Mouse (Mus musculus): ENCODE measurements around the gene Snx12. TPM values are rescaled to one million over a fixed set of nuclear protein-coding genes. Genes with fewer than 3 reads are reported as not detected.

The Snx12 gene
- 12.8 and 18.6 TPM in 2 replicates for polyA plus RNA-seq (2012; rRNA removed; ENCODE audit: low replicate concordance)

GRCm38 (mm10) chrX:101221834-101222795, at the start of gene Snx12:
TSS of gene Snx12 (minus strand) at chrX:101222563.

DNA sequence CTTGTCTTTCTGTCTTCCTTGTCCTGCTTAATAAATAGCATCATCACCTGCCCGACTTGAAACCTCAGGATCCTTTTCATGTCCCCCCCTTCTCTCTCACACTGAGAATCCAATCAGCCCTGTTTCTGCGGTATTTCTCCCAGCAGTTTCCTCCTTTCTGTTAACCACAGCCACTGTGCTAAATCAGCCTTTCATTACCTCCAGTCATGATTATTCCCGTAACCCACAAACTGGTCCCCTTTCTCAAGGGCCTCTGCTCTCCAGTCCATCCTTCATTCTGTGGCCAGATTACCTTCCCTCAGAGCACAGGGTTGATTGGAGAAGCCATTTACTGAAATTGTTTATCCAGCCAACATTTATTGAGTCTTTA, 46.4 kb upstream of the Snx12 start, which contains the start of gene Gm20489:
Gene Gm20489 (minus strand): TSS at position 269 of the 370 bp plus-strand sequence.

DNA sequence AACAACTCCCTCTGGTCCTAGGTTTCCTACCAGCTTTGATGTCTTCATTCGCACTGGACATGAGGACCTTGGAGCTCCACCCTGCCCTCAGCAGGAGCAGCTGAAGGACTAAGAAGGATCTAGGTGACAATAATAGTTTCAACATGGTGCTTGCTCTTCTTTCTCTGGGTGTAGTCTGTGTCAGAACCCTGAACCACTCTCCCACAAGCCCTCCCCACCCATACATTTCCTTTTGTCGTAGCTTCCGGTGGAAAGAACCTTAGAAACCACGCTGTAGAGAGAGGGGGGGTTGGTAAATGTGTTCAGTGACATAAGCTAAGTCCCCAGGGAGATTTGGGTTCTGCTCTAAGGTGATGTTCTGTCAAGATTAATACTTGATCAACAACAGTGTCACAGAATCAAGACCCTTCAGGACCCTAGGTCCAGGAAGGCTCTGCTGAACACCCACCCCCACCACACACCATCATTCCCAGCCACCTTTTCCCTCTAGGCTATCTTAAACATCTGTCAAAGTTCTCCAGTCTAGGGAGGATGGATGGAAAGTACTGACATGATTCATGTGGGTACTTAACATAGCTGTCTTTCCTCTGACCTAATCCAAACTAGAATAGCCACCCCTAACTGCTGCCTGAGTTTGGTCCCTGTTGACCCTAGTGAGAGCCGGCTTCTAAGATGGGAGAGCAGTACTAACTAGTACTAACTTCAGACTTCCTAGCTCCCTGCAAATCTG, 45.8 kb upstream of the Snx12 start, which contains the start of gene Il2rg:
Gene Il2rg (minus strand): TSS at position 231 of the 730 bp plus-strand sequence.

GRCm38 (mm10) chrX:101263892-101264291, 41.5 kb upstream of the Snx12 start, which contains the start of gene Gm614:
TSS of gene Gm614 (minus strand) at chrX:101263992.

GRCm38 (mm10) chrX:101253952-101254729, 31.8 kb upstream of the Snx12 start, which contains the start of gene Foxo4:
TSS of gene Foxo4 (plus strand) at chrX:101254528.

DNA sequence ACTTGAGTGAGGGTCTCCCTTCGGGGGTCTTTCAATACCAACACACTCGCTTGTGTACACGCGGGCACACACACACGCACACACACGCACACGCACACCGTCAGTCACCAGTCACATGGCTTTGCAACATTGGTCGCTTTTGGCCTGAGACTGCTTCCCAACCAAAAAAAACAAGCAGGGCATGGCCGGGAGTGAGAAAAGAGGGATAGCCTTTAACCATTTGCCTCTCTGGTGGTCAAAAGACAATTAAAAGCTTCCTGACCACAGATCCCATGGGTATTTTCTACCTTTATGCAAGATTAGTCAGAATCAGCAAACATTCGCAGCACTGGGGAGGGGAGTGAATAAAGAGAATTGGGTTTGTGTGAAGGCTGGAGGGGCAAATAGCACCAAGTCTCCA, 136.4 kb downstream of the Snx12 start, which contains the start of gene Slc7a3:
Gene Slc7a3 (minus strand): TSS at position 101 of the 400 bp plus-strand sequence.

DNA sequence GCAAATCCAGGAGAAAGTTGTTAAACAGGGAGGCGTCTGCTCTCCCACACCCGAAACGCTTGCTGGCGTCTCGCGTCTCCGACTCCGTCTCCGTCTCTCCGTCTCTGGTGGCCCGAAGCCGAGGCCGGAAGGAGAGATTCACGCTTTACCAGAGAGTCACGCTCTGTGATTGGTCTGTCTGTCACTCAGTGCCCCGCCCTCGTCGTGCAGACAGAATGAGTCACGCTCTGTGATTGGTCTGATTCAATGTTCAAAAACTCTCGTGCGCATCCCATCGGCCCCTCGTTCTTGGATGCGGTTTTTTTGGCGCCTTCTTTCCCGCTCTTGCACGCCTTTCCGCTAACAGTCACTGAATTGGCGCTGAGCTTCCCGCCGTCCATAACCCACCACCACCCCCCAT, 162.8 kb downstream of the Snx12 start, which contains the start of gene Tex11:
Gene Tex11 (minus strand): TSS at position 127 of the 400 bp plus-strand sequence.

Other genes starting within 250 kb of the Snx12 start
- gene Tex11, start 162.9 kb downstream of the Snx12 start, polyA plus RNA-seq (2012; rRNA removed; ENCODE audit: low replicate concordance) = not detected in 2 replicates
- gene Slc7a3, start 136.5 kb downstream of the Snx12 start, polyA plus RNA-seq (2012; rRNA removed; ENCODE audit: low replicate concordance) = 0.26 and 2.9 TPM in 2 replicates
- 39.2 and 67.8 TPM in 2 replicates for gene Foxo4, start 32.0 kb upstream of the Snx12 start, polyA plus RNA-seq (2012; rRNA removed; ENCODE audit: low replicate concordance)
- gene Gm614, start 41.4 kb upstream of the Snx12 start, polyA plus RNA-seq (2012; rRNA removed; ENCODE audit: low replicate concordance) = 0.60 and 1.3 TPM in 2 replicates
- gene Il2rg, start 45.7 kb upstream of the Snx12 start, polyA plus RNA-seq (2012; rRNA removed; ENCODE audit: low replicate concordance) = 114 and 164 TPM in 2 replicates
- gene Gm20489, start 46.5 kb upstream of the Snx12 start, polyA plus RNA-seq (2012; rRNA removed; ENCODE audit: low replicate concordance) = not detected in 2 replicates
- 167 and 203 TPM in 2 replicates for gene Med12, start 51.5 kb upstream of the Snx12 start, polyA plus RNA-seq (2012; rRNA removed; ENCODE audit: low replicate concordance)
- gene Nlgn3, start 76.6 kb upstream of the Snx12 start, polyA plus RNA-seq (2012; rRNA removed; ENCODE audit: low replicate concordance) = 0.06 and 0.33 TPM in 2 replicates
- gene Gjb1, start 153.8 kb upstream of the Snx12 start, polyA plus RNA-seq (2012; rRNA removed; ENCODE audit: low replicate concordance) = 1.7 and 8.1 TPM in 2 replicates
- gene Zmym3, start 198.3 kb upstream of the Snx12 start, polyA plus RNA-seq (2012; rRNA removed; ENCODE audit: low replicate concordance) = 20.8 and 37.8 TPM in 2 replicates
- 62.6 and 80.9 TPM in 2 replicates for gene Nono, start 206.8 kb upstream of the Snx12 start, polyA plus RNA-seq (2012; rRNA removed; ENCODE audit: low replicate concordance)
- 0.13 and 47.8 TPM in 2 replicates for gene Itgb1bp2, start 226.5 kb upstream of the Snx12 start, polyA plus RNA-seq (2012; rRNA removed; ENCODE audit: low replicate concordance)